Mouse (Mus musculus) testis, adult 2 months (tissue): ENCODE measurements around the gene Fam129a.

ENCODE experiments used
- CTCF ChIP-seq: fragments of 200-500 bp; IDR thresholded peaks from 2 replicates; pipeline ENCODE4 v1.5.1; 2012; ENCODE audit warnings: low read depth, mild to moderate bottlenecking, inconsistent platforms, low read length, moderate library complexity; ENCODE audit not compliant: control insufficient read depth, insufficient read depth, insufficient replicate concordance
- POLR2A ChIP-seq: fragments of 200-500 bp; IDR thresholded peaks from 2 replicates; pipeline ENCODE4 v1.6.1; 2012; ENCODE audit warnings: low read depth, mild to moderate bottlenecking, inconsistent platforms, low read length, moderate library complexity; ENCODE audit not compliant: control insufficient read depth

GRCm38 (mm10) chr1:151630251-151630628 lies 59.3 kb downstream of the Fam129a start:
- TF ChIP-seq CTCF (no peak), POLR2A (no peak)
